Mouse (Mus musculus): Measurements from ENCODE around the gene Wnt7a. TPM values are rescaled to one million over a fixed set of nuclear protein-coding genes. Genes with fewer than 3 reads are reported as not detected.

Wnt7a gene
- polyA plus RNA-seq, 1 experiment: not detected

DNA sequence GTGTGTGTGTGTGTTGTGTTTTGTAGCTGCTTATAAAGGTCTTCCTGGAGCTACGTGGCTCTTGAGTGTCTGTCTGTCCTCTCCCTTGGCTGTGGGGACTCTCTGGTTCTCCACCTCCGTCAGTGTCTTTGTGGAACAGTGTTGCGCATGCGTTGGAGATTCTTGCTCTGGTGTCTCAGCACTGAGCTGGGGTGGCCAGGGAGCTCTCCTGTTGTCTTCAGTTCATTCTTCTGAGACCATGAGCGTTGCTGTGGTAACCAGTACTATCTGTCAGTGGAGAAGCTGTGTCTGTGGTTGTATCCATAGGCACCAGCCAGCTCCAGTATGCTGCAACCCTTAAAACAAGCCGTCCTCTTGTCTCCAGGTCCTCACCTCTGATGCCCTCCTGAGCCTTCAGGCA lies 50.2 kb downstream of the Wnt7a start:
- H3K4me2 ChIP-seq (ENCODE audit: low read depth): no peak overlapping the region
- peaks cover 70% of the 10 kb centered on the region for H3K27me3 ChIP-seq (ENCODE audit: control insufficient read depth, insufficient read depth, insufficient read length)
- H3K79me2 ChIP-seq (ENCODE audit: control insufficient read depth, insufficient read depth): no peaks in the 10 kb centered on the region
- TF ChIP-seq TCF3 (IDR thresholded peaks at IDR 0.05; ENCODE audit: insufficient read length, low read depth) (no peak), MYOG (IDR thresholded peaks at IDR 0.05; ENCODE audit: control insufficient read depth in 1 of 3, insufficient read depth in 1 of 3, insufficient read length in 2 of 3, low read depth in 2 of 3) (no peak), POLR2AphosphoS2 (IDR thresholded peaks at IDR 0.05; ENCODE audit: insufficient read length, low read depth) (no peak), SRF (IDR thresholded peaks at IDR 0.05; ENCODE audit: control insufficient read depth, insufficient read length, low read depth) (no peak), REST (IDR thresholded peaks at IDR 0.05; ENCODE audit: insufficient read depth, insufficient read length) (no peak), MYOD1 (IDR thresholded peaks at IDR 0.05; ENCODE audit: control insufficient read depth in 1 of 3, insufficient read length in 2 of 3, low read depth in 2 of 3) (no peak), USF1 (IDR thresholded peaks at IDR 0.05; ENCODE audit: low read depth) (no peak), CEBPB (IDR thresholded peaks at IDR 0.05; ENCODE audit: insufficient read depth, poor library complexity, severe bottlenecking) (no peak), E2F4 (IDR thresholded peaks at IDR 0.05; ENCODE audit: insufficient read depth) (no peak), POLR2A (IDR thresholded peaks at IDR 0.05; ENCODE audit: insufficient read length, low read depth) (no peak), MAX (IDR thresholded peaks at IDR 0.05; ENCODE audit: low read depth) (no peak), TCF12 (IDR thresholded peaks at IDR 0.05; ENCODE audit: insufficient read depth, poor library complexity, severe bottlenecking) (no peak)
- no peak overlapping the region for H3ac ChIP-seq (ENCODE audit: control insufficient read depth, insufficient read length)
- no peaks in the 10 kb centered on the region for H3K36me3 ChIP-seq (ENCODE audit: control insufficient read depth, insufficient read depth)
- H3K4me3 ChIP-seq: no peak overlapping the region

DNA sequence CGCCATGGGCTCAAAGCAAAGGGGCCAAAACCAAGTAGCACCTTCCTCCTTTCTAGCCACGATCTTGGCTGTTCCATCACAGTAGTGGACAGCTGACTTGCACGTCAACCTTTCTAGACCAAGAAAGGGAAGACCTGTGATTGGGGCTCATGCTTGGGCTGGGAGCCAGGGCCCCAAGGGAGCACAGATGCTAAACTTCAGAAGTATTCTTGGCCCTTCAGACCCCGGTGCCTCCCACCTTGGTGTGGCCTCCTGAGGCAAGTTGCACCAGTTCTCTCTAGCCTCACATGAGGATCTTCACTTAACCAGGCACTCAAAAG lies 50.8 kb downstream of the Wnt7a start:
- no peak overlapping the region for H3K4me2 ChIP-seq (ENCODE audit: low read depth)
- H3K36me3 ChIP-seq (ENCODE audit: control insufficient read depth, insufficient read depth): no peaks in the 10 kb centered on the region
- H3K27me3 ChIP-seq (ENCODE audit: control insufficient read depth, insufficient read depth, insufficient read length): peaks cover 72% of the 10 kb centered on the region
- no peak overlapping the region for H3K4me3 ChIP-seq
- H3K79me2 ChIP-seq (ENCODE audit: control insufficient read depth, insufficient read depth): no peaks in the 10 kb centered on the region
- H3ac ChIP-seq (ENCODE audit: control insufficient read depth, insufficient read length): no peak overlapping the region
- TF ChIP-seq CEBPB (IDR thresholded peaks at IDR 0.05; ENCODE audit: insufficient read depth, poor library complexity, severe bottlenecking): no peak
- TF ChIP-seq TCF12 (IDR thresholded peaks at IDR 0.05; ENCODE audit: insufficient read depth, poor library complexity, severe bottlenecking): no peak
- no peak for TF ChIP-seq SRF (IDR thresholded peaks at IDR 0.05; ENCODE audit: control insufficient read depth, insufficient read length, low read depth)
- TF ChIP-seq E2F4 (IDR thresholded peaks at IDR 0.05; ENCODE audit: insufficient read depth): no peak
- TF ChIP-seq USF1 (IDR thresholded peaks at IDR 0.05; ENCODE audit: low read depth): no peak
- TF ChIP-seq TCF3 (IDR thresholded peaks at IDR 0.05; ENCODE audit: insufficient read length, low read depth): no peak
- no peak for TF ChIP-seq POLR2A (IDR thresholded peaks at IDR 0.05; ENCODE audit: insufficient read length, low read depth)
- TF ChIP-seq MYOD1 (IDR thresholded peaks at IDR 0.05; ENCODE audit: control insufficient read depth in 1 of 3, insufficient read length in 2 of 3, low read depth in 2 of 3): no peak
- no peak for TF ChIP-seq MAX (IDR thresholded peaks at IDR 0.05; ENCODE audit: low read depth)

DNA sequence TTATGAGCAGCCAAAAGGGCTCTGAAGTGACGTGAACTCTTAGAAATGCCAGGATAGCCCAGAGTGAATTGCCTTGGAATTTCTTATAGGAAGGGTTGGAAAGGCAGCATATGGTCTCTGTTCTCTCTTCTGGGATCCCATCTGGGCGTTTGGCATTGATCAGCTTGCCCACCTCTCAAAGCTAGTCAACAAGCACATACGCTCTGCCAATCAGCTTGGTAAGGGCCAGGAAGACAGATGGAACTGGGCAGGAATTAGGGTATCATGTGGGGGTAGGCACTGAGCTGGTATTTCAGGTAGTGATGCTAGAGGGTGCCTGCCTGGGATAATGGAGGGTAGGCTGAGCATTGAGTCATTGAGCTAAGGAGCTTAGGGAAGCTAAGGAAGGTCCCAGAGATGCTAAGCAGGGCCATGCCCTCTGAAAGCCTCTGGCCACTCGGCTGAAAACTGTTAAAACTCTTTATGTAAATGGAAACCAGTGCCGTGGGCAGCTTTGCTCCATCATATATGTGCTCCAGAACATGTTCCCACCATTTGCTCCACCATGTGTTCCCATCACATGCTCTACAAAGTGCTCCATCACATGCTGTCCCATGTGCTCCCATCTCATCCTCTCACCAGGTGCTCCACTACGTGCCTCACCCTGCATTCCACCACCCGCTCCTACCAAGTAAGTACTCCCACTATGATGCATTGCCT lies 51.3 kb downstream of the Wnt7a start:
- Histone ChIP-seq H3K4me2 (ENCODE audit: low read depth) (no peak overlapping the region), H3K27me3 (ENCODE audit: control insufficient read depth, insufficient read depth, insufficient read length) (peaks cover 77% of the 10 kb centered on the region), H3ac (ENCODE audit: control insufficient read depth, insufficient read length) (no peak overlapping the region), H3K36me3 (ENCODE audit: control insufficient read depth, insufficient read depth) (no peaks in the 10 kb centered on the region), H3K4me3 (no peak overlapping the region), H3K79me2 (ENCODE audit: control insufficient read depth, insufficient read depth) (no peaks in the 10 kb centered on the region)
- no peak for TF ChIP-seq POLR2AphosphoS2 (IDR thresholded peaks at IDR 0.05; ENCODE audit: insufficient read length, low read depth)
- TF ChIP-seq MYOG (IDR thresholded peaks at IDR 0.05; ENCODE audit: control insufficient read depth in 1 of 3, insufficient read depth in 1 of 3, insufficient read length in 2 of 3, low read depth in 2 of 3): no peak
- TF ChIP-seq CEBPB (IDR thresholded peaks at IDR 0.05; ENCODE audit: insufficient read depth, poor library complexity, severe bottlenecking): no peak
- TF ChIP-seq E2F4 (IDR thresholded peaks at IDR 0.05; ENCODE audit: insufficient read depth): no peak
- TF ChIP-seq MAX (IDR thresholded peaks at IDR 0.05; ENCODE audit: low read depth): no peak
- TF ChIP-seq TCF3 (IDR thresholded peaks at IDR 0.05; ENCODE audit: insufficient read length, low read depth): no peak
- TF ChIP-seq MYOD1 (IDR thresholded peaks at IDR 0.05; ENCODE audit: control insufficient read depth in 1 of 3, insufficient read length in 2 of 3, low read depth in 2 of 3): no peak
- TF ChIP-seq REST (IDR thresholded peaks at IDR 0.05; ENCODE audit: insufficient read depth, insufficient read length): no peak
- no peak for TF ChIP-seq USF1 (IDR thresholded peaks at IDR 0.05; ENCODE audit: low read depth)
- no peak for TF ChIP-seq SRF (IDR thresholded peaks at IDR 0.05; ENCODE audit: control insufficient read depth, insufficient read length, low read depth)
- TF ChIP-seq POLR2A (IDR thresholded peaks at IDR 0.05; ENCODE audit: insufficient read length, low read depth): no peak
- no peak for TF ChIP-seq TCF12 (IDR thresholded peaks at IDR 0.05; ENCODE audit: insufficient read depth, poor library complexity, severe bottlenecking)

DNA sequence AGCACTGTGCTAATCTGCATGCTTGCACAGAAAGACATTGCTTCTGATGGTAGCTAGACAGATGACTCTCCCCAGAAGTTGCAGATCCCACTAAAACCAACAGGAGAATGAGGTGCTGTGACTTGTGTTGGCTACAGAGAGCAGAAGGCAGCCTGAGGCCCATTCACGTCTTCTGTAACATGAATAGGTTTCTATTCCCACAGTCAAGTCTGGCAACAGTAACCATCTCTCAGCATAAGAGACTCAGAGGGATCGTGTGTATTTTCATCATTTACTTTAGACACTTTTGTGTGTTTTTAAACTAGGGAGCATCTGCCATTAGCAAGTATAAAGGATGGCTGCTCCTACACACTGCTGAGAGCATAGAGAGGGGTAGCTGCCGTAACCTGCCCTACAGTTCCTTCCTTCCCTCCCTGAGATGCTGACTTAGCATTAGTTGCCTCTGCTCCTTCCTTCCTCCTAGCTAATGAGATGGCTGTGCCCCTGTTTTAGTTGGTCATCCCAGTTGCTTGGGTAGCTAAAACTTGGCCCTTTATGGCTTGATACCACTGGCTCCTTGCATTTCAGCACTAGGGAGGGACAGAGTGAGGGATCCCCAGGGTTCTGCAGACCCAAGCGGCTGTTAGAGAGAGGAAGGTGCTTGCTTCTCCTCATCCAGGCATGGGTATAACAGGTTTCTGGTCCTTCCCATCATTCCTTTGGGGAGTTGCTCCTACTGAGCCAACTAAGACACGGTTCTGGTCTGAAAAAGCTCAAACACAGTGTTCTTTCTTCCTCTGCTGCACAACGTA lies 52.1 kb downstream of the Wnt7a start:
- H3K36me3 ChIP-seq (ENCODE audit: control insufficient read depth, insufficient read depth): no peaks in the 10 kb centered on the region

More for the DNA sequence above, 52.1 kb downstream of the Wnt7a start:
- H3ac ChIP-seq (ENCODE audit: control insufficient read depth, insufficient read length): no peak overlapping the region
- H3K4me3 ChIP-seq: no peak overlapping the region
- no peaks in the 10 kb centered on the region for H3K79me2 ChIP-seq (ENCODE audit: control insufficient read depth, insufficient read depth)
- H3K4me2 ChIP-seq (ENCODE audit: low read depth): no peak overlapping the region
- TF ChIP-seq MYOG (IDR thresholded peaks at IDR 0.05; ENCODE audit: control insufficient read depth in 1 of 3, insufficient read depth in 1 of 3, insufficient read length in 2 of 3, low read depth in 2 of 3): no peak
- no peak for TF ChIP-seq USF1 (IDR thresholded peaks at IDR 0.05; ENCODE audit: low read depth)
- TF ChIP-seq SRF (IDR thresholded peaks at IDR 0.05; ENCODE audit: control insufficient read depth, insufficient read length, low read depth): no peak
- TF ChIP-seq MYOD1 (IDR thresholded peaks at IDR 0.05; ENCODE audit: control insufficient read depth in 1 of 3, insufficient read length in 2 of 3, low read depth in 2 of 3): no peak
- no peak for TF ChIP-seq POLR2AphosphoS2 (IDR thresholded peaks at IDR 0.05; ENCODE audit: insufficient read length, low read depth)
- TF ChIP-seq TCF12 (IDR thresholded peaks at IDR 0.05; ENCODE audit: insufficient read depth, poor library complexity, severe bottlenecking): no peak
- no peak for TF ChIP-seq CEBPB (IDR thresholded peaks at IDR 0.05; ENCODE audit: insufficient read depth, poor library complexity, severe bottlenecking)
- TF ChIP-seq POLR2A (IDR thresholded peaks at IDR 0.05; ENCODE audit: insufficient read length, low read depth): no peak
- no peak for TF ChIP-seq REST (IDR thresholded peaks at IDR 0.05; ENCODE audit: insufficient read depth, insufficient read length)
- no peak for TF ChIP-seq E2F4 (IDR thresholded peaks at IDR 0.05; ENCODE audit: insufficient read depth)
- no peak for TF ChIP-seq TCF3 (IDR thresholded peaks at IDR 0.05; ENCODE audit: insufficient read length, low read depth)
- no peak for TF ChIP-seq MAX (IDR thresholded peaks at IDR 0.05; ENCODE audit: low read depth)
- H3K27me3 ChIP-seq (ENCODE audit: control insufficient read depth, insufficient read depth, insufficient read length): peaks cover 75% of the 10 kb centered on the region

Measured in myocyte (in vitro differentiated cells).